Mouse (Mus musculus): Measurements from ENCODE around the gene Gm47289. TPM values are rescaled to one million over a fixed set of nuclear protein-coding genes. Genes with fewer than 3 reads are reported as not detected.

Gm47289 gene
- not detected in 2 replicates for polyA plus RNA-seq (2012; rRNA removed)

GRCm38 (mm10) chr9:119158861-119159260 is at the start of gene Gm47289:
Gene Gm47289 (plus strand): TSS chr9:119159161.
- peaks cover 3% of the 10 kb centered on the region; the same call in 1 of the 2 replicates for H3K27me3 ChIP-seq (ENCODE audit: control insufficient read depth, insufficient read depth, low read length)
- TF ChIP-seq POLR2A (IDR thresholded peaks at IDR 0.05; ENCODE audit: control insufficient read depth, extremely low read depth, insufficient read depth, low read length, poor library complexity) (no peak), CTCF (IDR thresholded peaks at IDR 0.05; ENCODE audit: borderline replicate concordance, control insufficient read depth, extremely low read depth, insufficient read depth, low read length, poor library complexity) (no peak)
- H3K36me3 ChIP-seq (ENCODE audit: control insufficient read depth, insufficient read depth, low read length) = no peaks in the 10 kb centered on the region
- no peak within 1 kb of the TSS for H3K27ac ChIP-seq (ENCODE audit: control insufficient read depth, insufficient read depth, low read length)
- H3K4me3 ChIP-seq (ENCODE audit: control insufficient read depth, insufficient read depth, low read length) = no peak within 1 kb of the TSS
- WGBS = 56% methylated on average over 4 of the region's 4 CpGs
- H3K4me1 ChIP-seq (replicated peaks; ENCODE audit: control insufficient read depth, insufficient read depth, low read length) = no peaks in the 10 kb centered on the region
- no peak for DNase-seq

GRCm38 (mm10) chr9:119109685-119110353 is 49.1 kb upstream of the Gm47289 start:
- 82% methylated on average over 12 of the region's 12 CpGs for WGBS
- H3K4me1 ChIP-seq (replicated peaks; ENCODE audit: control insufficient read depth, insufficient read depth, low read length) = no peaks in the 10 kb centered on the region
- no peak for TF ChIP-seq CTCF (IDR thresholded peaks at IDR 0.05; ENCODE audit: borderline replicate concordance, control insufficient read depth, extremely low read depth, insufficient read depth, low read length, poor library complexity)
- no peak for TF ChIP-seq POLR2A (IDR thresholded peaks at IDR 0.05; ENCODE audit: control insufficient read depth, extremely low read depth, insufficient read depth, low read length, poor library complexity)

GRCm38 (mm10) chr9:119110640-119111039 is 48.3 kb upstream of the Gm47289 start:
- H3K4me1 ChIP-seq (replicated peaks; ENCODE audit: control insufficient read depth, insufficient read depth, low read length) = no peaks in the 10 kb centered on the region
- no peak for TF ChIP-seq CTCF (IDR thresholded peaks at IDR 0.05; ENCODE audit: borderline replicate concordance, control insufficient read depth, extremely low read depth, insufficient read depth, low read length, poor library complexity)
- no peak for DNase-seq
- no peak overlapping the region for H3K27ac ChIP-seq (ENCODE audit: control insufficient read depth, insufficient read depth, low read length)
- WGBS = 89% methylated on average over 3 of the region's 3 CpGs
- H3K36me3 ChIP-seq (ENCODE audit: control insufficient read depth, insufficient read depth, low read length) = no peaks in the 10 kb centered on the region
- H3K4me3 ChIP-seq (ENCODE audit: control insufficient read depth, insufficient read depth, low read length) = no peak overlapping the region
- no peaks in the 10 kb centered on the region for H3K27me3 ChIP-seq (ENCODE audit: control insufficient read depth, insufficient read depth, low read length)

More at GRCm38 (mm10) chr9:119109685-119110353, 49.1 kb upstream of the Gm47289 start:
- H3K4me3 ChIP-seq (ENCODE audit: control insufficient read depth, insufficient read depth, low read length) = no peak overlapping the region
- H3K27ac ChIP-seq (ENCODE audit: control insufficient read depth, insufficient read depth, low read length) = no peak overlapping the region
- no peaks in the 10 kb centered on the region for H3K36me3 ChIP-seq (ENCODE audit: control insufficient read depth, insufficient read depth, low read length)
- DNase-seq = no peak
- no peaks in the 10 kb centered on the region for H3K27me3 ChIP-seq (ENCODE audit: control insufficient read depth, insufficient read depth, low read length)

- H3K36me3 ChIP-seq (ENCODE audit: control insufficient read depth, insufficient read depth, low read length) = no peaks in the 10 kb centered on the region
- no peaks in the 10 kb centered on the region for H3K4me1 ChIP-seq (replicated peaks; ENCODE audit: control insufficient read depth, insufficient read depth, low read length)
- no peaks in the 10 kb centered on the region for H3K27me3 ChIP-seq (ENCODE audit: control insufficient read depth, insufficient read depth, low read length)
- no peak overlapping the region for H3K27ac ChIP-seq (ENCODE audit: control insufficient read depth, insufficient read depth, low read length)
- no peak overlapping the region for H3K4me3 ChIP-seq (ENCODE audit: control insufficient read depth, insufficient read depth, low read length)
- TF ChIP-seq POLR2A (IDR thresholded peaks at IDR 0.05; ENCODE audit: control insufficient read depth, extremely low read depth, insufficient read depth, low read length, poor library complexity) = no peak
- TF ChIP-seq CTCF (IDR thresholded peaks at IDR 0.05; ENCODE audit: borderline replicate concordance, control insufficient read depth, extremely low read depth, insufficient read depth, low read length, poor library complexity) = no peak
- DNase-seq = no peak
- WGBS = 92% methylated on average over 17 of the region's 17 CpGs
Measured at GRCm38 (mm10) chr9:119114911-119115310, 44.0 kb upstream of the Gm47289 start.

GRCm38 (mm10) chr9:119119409-119120167 is 39.4 kb upstream of the Gm47289 start:
- 91% methylated on average over 19 of the region's 19 CpGs for WGBS
- DNase-seq = no peak
- H3K4me1 ChIP-seq (replicated peaks; ENCODE audit: control insufficient read depth, insufficient read depth, low read length) = no peaks in the 10 kb centered on the region
- TF ChIP-seq POLR2A (IDR thresholded peaks at IDR 0.05; ENCODE audit: control insufficient read depth, extremely low read depth, insufficient read depth, low read length, poor library complexity) = no peak
- TF ChIP-seq CTCF (IDR thresholded peaks at IDR 0.05; ENCODE audit: borderline replicate concordance, control insufficient read depth, extremely low read depth, insufficient read depth, low read length, poor library complexity) = no peak
- H3K4me3 ChIP-seq (ENCODE audit: control insufficient read depth, insufficient read depth, low read length) = no peak overlapping the region
- no peaks in the 10 kb centered on the region for H3K36me3 ChIP-seq (ENCODE audit: control insufficient read depth, insufficient read depth, low read length)
- no peak overlapping the region for H3K27ac ChIP-seq (ENCODE audit: control insufficient read depth, insufficient read depth, low read length)
- no peaks in the 10 kb centered on the region for H3K27me3 ChIP-seq (ENCODE audit: control insufficient read depth, insufficient read depth, low read length)

GRCm38 (mm10) chr9:119120168-119120560 is 38.8 kb upstream of the Gm47289 start:
- TF ChIP-seq POLR2A (IDR thresholded peaks at IDR 0.05; ENCODE audit: control insufficient read depth, extremely low read depth, insufficient read depth, low read length, poor library complexity) = no peak
- no peak for TF ChIP-seq CTCF (IDR thresholded peaks at IDR 0.05; ENCODE audit: borderline replicate concordance, control insufficient read depth, extremely low read depth, insufficient read depth, low read length, poor library complexity)
- no peaks in the 10 kb centered on the region for H3K27me3 ChIP-seq (ENCODE audit: control insufficient read depth, insufficient read depth, low read length)
- DNase-seq = no peak
- no peaks in the 10 kb centered on the region for H3K36me3 ChIP-seq (ENCODE audit: control insufficient read depth, insufficient read depth, low read length)
- WGBS = 86% methylated on average over 3 of the region's 3 CpGs
- H3K4me1 ChIP-seq (replicated peaks; ENCODE audit: control insufficient read depth, insufficient read depth, low read length) = no peaks in the 10 kb centered on the region
- H3K4me3 ChIP-seq (ENCODE audit: control insufficient read depth, insufficient read depth, low read length) = no peak overlapping the region
- no peak overlapping the region for H3K27ac ChIP-seq (ENCODE audit: control insufficient read depth, insufficient read depth, low read length)

Data from thymus, adult 2 months (tissue).